Mouse (Mus musculus) myocyte (in vitro differentiated cells): ENCODE measurements around the gene Khdrbs2.

ENCODE experiments used
- CEBPB ChIP-seq: IDR thresholded peaks from 2 replicates; pipeline ENCODE4 v1.6.1; 2011; ENCODE audit warnings: mild to moderate bottlenecking, moderate library complexity; ENCODE audit not compliant: poor library complexity, insufficient read depth, severe bottlenecking
- E2F4 ChIP-seq: IDR thresholded peaks from one replicate; pipeline ENCODE4 v1.6.1; 2011; ENCODE audit warnings: mild to moderate bottlenecking, control low read depth, moderate library complexity; ENCODE audit not compliant: insufficient read depth
- MAX ChIP-seq: IDR thresholded peaks from one replicate; pipeline ENCODE4 v1.6.1; 2011; ENCODE audit warnings: low read depth, mild to moderate bottlenecking, control low read depth
- MYOD1 ChIP-seq, 3 experiments: IDR thresholded peaks; one replicate each; pipeline ENCODE4 v1.6.1; 2011; ENCODE audit warnings: control low read depth in 2 of 3, low read depth in 2 of 3, mild to moderate bottlenecking in 2 of 3, moderate library complexity in 1 of 3; ENCODE audit not compliant: insufficient read length in 2 of 3, control insufficient read depth in 1 of 3
- MYOG ChIP-seq, 3 experiments: IDR thresholded peaks; one replicate each; pipeline ENCODE4 v1.6.1; 2011; ENCODE audit warnings: control low read depth in 2 of 3, low read depth in 2 of 3, mild to moderate bottlenecking in 2 of 3; ENCODE audit not compliant: insufficient read length in 2 of 3, control insufficient read depth in 1 of 3, insufficient read depth in 1 of 3
- POLR2A ChIP-seq: IDR thresholded peaks from one replicate; pipeline ENCODE4 v1.6.1; 2011; ENCODE audit warnings: low read depth, mild to moderate bottlenecking, control low read depth, moderate library complexity; ENCODE audit not compliant: insufficient read length
- POLR2AphosphoS2 ChIP-seq: IDR thresholded peaks from one replicate; pipeline ENCODE4 v1.6.1; 2011; ENCODE audit warnings: low read depth, control low read depth; ENCODE audit not compliant: insufficient read length
- REST ChIP-seq: IDR thresholded peaks from one replicate; pipeline ENCODE4 v1.6.1; 2011; ENCODE audit warnings: mild to moderate bottlenecking, control low read depth, moderate library complexity; ENCODE audit not compliant: insufficient read depth, insufficient read length
- USF1 ChIP-seq: IDR thresholded peaks from one replicate; pipeline ENCODE4 v1.6.1; 2011; ENCODE audit warnings: low read depth, mild to moderate bottlenecking, control low read depth, moderate library complexity

GRCm38 (mm10) chr1:32347538-32347937 lies 175.0 kb downstream of the Khdrbs2 start:
- TF ChIP-seq MYOG (IDR thresholded peaks at IDR 0.05; ENCODE audit: control insufficient read depth in 1 of 3, insufficient read depth in 1 of 3, insufficient read length in 2 of 3, low read depth in 2 of 3) (no peak), POLR2AphosphoS2 (no peak), POLR2A (no peak), MAX (no peak), USF1 (no peak), MYOD1 (IDR thresholded peaks at IDR 0.05; ENCODE audit: control insufficient read depth in 1 of 3, insufficient read length in 2 of 3, low read depth in 2 of 3) (no peak), CEBPB (no peak), E2F4 (no peak), REST (no peak)
